Mouse (Mus musculus): ENCODE measurements around the gene Tnfrsf9. TPM values are rescaled to one million over a fixed set of nuclear protein-coding genes. Genes with fewer than 3 reads are reported as not detected.
"Not testable (repeated sequence)": the region's sequence is repeated elsewhere in the genome, so short reads cannot be mapped to it uniquely, and the experiment has no call there.

The Tnfrsf9 gene
- total RNA-seq, 2 experiments from 2014 or later: 0.24 TPM; not detected in 1

GRCm38 (mm10) chr4:150894718-150895501 is 19.5 kb upstream of the Tnfrsf9 start:
- DNase-seq: no peak
- intact Hi-C loops (cut with DNase I): no loop called here

DNA sequence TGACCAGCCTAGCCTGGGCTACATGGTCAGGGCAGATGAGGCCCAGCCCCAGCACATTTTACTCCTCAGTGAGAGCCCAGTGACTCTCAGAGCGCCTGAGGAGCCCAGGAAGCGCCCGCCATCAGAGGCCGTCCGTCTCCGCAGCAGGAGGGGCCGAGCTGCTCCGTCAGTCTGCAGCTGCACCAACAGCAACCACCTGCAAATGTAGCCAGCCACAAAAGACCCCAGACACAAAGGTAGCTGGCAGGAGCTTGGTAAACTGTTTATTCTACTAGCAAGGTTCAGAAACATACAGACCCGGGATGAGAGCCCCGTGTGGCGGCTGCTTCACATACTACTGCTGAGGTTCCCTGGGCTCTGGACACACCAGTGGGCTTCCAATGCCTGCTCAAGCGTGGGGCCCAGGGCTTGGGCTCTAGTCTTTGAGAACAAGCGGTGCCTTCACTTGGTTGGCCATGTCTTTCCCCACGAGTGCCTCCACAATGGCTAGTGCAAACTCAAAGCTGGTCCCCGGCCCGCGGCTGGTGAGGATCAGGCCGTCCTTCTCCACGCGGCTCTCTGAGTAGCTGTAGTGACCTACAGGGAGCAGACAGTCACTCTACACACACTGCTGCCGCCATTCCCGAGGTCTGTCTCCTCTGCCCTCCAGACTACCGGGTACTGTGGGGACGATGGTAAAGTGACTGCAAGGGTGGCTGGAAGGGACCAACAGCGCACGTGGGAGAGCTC is 17.3 kb upstream of the Tnfrsf9 start:
- intact Hi-C loops (cut with DNase I): no loop called here
- no peak for DNase-seq

GRCm38 (mm10) chr4:150898716-150899365 is 15.5 kb upstream of the Tnfrsf9 start:
- peak; percentile 59 for DNase-seq
- intact Hi-C loops (cut with DNase I): no loop called here

GRCm38 (mm10) chr4:150900486-150900885 is 13.9 kb upstream of the Tnfrsf9 start:
- intact Hi-C loops (cut with DNase I): no loop called here
- DNase-seq: no peak

GRCm38 (mm10) chr4:150901651-150902050 is 12.7 kb upstream of the Tnfrsf9 start:
- intact Hi-C loops (cut with DNase I): loop anchor here (2.0 kb wide), 1 partner anchor 245 kb away; no protein-coding TSS in a partner anchor
- peak; percentile 76 for DNase-seq

DNA sequence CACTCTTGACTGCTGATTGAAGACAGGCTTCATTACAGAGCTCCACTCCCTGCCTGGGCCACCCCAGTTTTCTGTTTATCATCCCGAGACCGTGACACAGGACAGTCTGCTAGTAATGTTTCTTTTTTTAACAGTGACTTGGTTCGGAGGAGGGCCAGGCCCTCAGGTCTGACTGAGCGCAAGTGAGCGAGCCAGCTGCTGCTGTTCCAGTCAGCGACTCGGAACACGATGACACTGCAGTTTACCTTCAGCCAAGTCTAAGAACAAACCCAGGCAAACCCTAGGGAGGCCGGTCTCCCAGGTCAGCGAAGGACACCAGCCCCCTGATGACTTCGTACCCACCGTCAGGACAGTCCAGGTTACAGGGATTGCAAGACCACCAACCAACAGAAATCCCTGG is 12.3 kb upstream of the Tnfrsf9 start:
- DNase-seq: no peak
- intact Hi-C loops (cut with DNase I): loop anchor here (2.0 kb wide), 1 partner anchor 245 kb away; no protein-coding TSS in a partner anchor

- DNase-seq: no peak
- intact Hi-C loops (cut with DNase I): loop anchor here (2.0 kb wide), 1 partner anchor 246 kb away; no protein-coding TSS in a partner anchor
Observed at GRCm38 (mm10) chr4:150903091-150903742, 11.1 kb upstream of the Tnfrsf9 start.

- no peak for DNase-seq
- intact Hi-C loops (cut with DNase I): no loop called here
Observed at GRCm38 (mm10) chr4:150907099-150907498, 7.3 kb upstream of the Tnfrsf9 start.

DNA sequence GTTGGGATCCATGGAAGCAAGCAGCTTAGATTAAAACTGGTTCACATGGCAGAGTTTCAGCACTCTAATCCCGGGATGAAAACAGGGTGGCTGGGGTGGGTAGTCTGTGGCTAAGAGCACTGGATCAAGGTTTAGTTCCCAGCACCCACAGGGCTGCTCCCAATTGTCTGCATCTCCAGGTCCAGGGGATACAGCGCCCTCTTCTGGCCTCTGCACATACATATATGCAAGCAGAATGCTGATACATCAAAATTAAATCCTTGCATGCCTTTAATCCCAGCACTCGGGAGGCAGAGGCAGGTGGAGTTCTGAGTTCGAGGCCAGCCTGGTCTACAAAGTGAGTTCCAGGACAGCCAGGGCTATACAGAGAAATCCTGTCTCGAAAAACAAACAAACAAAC is 5.8 kb upstream of the Tnfrsf9 start:
- intact Hi-C loops (cut with DNase I); DNase-seq: not testable (repeated sequence)

GRCm38 (mm10) chr4:150909451-150910156 is 4.8 kb upstream of the Tnfrsf9 start:
- DNase-seq: peak; percentile 100
- intact Hi-C loops (cut with DNase I): no loop called here

DNA sequence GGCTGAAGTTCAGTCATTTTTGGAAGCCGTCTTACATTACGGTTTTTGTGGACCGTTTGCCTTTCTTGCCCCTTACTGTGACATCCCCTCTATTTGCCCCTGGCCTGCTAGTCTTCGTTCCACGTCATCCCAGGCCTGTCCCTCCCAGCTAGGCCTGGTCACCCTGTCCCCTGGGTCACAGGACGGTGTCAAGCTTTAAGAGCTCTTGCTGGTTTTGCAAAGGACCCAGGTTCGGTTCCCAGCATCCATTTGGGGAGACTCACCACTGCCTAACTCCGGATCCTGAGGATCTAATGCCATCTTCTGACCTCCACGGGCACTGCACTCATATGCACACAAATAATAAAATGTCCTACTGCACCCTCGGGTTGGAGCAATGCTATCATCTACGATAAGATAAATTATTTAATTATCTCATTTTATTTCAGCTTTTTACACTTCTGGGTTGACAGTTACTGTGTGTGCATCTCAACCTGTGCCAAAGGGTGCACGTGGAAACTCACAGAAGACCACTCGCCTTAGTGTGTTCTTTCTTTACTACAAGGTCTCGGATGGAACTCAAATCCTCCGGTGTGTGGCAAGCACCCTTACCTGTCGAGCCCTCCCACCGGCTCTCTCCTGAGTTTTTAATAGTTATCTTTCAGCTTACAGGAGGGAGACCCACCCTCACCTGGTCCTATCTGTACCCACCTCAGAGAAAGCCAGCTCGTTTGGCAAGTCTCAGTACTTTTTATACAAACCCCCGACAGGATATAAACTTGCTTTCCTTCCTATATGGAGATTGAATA is 4.0 kb upstream of the Tnfrsf9 start:
- DNase-seq: no peak
- intact Hi-C loops (cut with DNase I): no loop called here

DNA sequence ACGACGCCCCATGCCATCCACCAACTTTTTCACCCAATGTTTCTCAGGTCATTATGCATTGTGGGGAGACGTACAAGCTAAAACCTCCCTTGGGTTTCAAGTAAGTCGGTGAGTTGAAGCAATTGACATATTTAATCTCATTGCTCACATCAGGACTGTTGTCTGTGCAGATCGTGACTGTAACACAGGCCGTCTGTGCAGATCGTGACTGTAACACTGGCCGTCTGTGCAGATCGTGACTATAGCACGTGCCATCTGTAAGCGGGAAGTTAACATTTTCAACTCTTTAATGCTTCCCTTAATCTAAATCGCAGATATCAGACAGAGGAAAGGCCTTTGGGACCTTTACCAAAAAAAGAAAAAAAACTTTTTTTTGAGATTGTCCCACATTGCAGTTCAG is 619 bp upstream of the Tnfrsf9 start:
- no peak for DNase-seq
- intact Hi-C loops (cut with DNase I): no loop called here

- intact Hi-C loops (cut with DNase I): no loop called here
Observed at GRCm38 (mm10) chr4:150915181-150915906, 982 bp downstream of the Tnfrsf9 start.

DNA sequence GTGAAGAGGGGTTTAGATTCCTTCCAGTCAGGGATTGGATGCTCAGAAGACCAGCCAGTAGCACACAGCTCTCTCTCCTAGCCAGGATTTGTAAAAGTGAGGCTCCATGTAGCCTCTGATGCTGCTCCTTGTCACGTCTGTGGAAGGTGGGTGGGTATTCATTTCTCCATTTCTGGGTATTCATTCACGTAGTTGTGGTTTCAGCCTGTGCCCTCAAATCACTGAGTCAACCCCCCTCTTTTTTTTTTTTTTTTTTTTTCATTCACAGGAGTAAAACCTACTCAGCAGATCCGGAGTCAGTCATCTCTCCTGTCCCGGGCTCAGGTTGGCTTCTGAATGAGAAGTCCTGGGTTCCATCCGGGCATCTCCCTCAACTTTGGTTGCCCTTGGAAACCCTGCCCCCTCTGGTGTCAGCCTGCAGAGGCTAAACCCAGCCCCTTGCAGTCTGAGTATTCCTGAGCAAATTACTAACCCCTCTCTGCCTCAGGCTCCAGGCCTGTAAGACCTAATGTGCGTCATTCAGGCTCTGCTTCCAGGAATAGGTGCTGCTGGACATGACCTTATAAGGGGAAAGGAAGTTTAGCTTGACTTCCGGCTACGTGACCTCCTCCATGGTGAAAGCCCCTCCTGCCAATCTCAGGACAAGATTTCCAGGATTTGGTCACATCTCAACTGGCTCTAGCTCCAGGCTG is 3.1 kb downstream of the Tnfrsf9 start:
- intact Hi-C loops (cut with DNase I): no loop called here
- DNase-seq: no peak

More at GRCm38 (mm10) chr4:150915181-150915906, 982 bp downstream of the Tnfrsf9 start:
- DNase-seq: no peak

DNA sequence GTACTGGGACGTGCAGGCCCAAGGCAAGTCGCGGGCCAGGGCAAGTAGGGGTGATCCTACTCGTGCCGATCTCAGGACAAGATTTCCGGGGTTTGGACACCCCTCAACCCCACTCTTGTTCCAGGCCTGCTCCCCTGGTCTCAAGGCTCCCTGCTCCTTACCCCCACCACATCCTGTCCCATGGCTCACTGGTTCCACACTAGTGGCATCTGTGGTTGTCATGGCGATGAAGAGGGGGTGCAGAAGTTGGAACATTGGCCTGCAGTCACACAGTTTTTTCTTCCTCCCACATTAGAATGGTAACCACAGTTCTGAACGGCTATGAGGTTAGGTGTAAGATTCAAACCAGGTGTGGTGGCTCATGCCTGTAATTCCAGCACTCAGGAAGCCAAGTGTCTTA is 6.8 kb downstream of the Tnfrsf9 start:
- DNase-seq: no peak
- intact Hi-C loops (cut with DNase I): no loop called here

- intact Hi-C loops (cut with DNase I): no loop called here
- DNase-seq: no peak
Observed at GRCm38 (mm10) chr4:150924308-150924707, 9.9 kb downstream of the Tnfrsf9 start.

DNA sequence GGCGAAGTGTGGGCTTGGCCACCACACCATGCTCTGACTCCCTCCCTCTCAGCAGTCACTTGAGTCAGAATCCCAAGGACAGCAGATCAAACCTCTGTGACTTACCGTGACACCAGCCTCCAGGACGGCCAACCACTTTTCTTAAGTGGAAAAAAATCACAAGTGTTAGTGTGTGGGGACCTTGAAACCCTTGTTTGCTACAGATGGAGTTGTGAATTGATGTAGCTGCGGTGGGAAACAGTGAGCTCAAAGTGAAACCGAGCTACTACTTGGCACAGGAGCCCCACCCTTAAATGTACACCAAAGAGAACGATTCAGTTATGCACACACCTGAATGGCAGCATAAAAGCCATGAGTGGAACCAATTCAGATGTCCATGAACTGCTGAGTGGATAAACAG is 10.6 kb downstream of the Tnfrsf9 start:
- intact Hi-C loops (cut with DNase I): no loop called here
- no peak for DNase-seq

DNA sequence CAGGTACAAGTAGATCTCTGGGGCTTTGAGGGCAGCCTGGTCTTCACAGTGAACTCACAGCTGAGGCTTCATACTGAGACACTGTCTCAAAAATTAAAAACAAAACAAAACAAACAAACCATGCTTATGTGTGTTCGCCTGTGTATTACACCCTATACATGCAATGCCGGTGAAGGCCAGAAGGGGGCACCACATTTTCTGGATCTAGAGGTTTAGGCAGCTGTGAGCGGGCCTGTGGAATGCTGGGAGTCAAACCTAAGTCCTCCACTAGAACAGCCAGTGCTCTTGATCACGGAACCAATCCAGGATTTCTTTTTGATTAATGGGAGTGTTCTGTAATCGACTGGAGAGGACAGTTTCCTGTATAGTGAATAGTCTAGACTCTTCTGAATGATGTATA is 11.6 kb downstream of the Tnfrsf9 start:
- intact Hi-C loops (cut with DNase I): no loop called here
- no peak for DNase-seq
